Mouse (Mus musculus) C2C12 (cell line): ENCODE measurements at regions not wholly inside any gene's neighbourhood (a gene's known extent, or its start where the extent isn't known, plus 50 kb on each side); places are given as distances from the start of the nearest gene placed in this dataset.
A peak's percentile ranks its signal among the peaks of the same experiment; 100 is the strongest.

Source experiments
- H3K27me3 ChIP-seq: one replicate; pipeline ENCODE4 v1.6.1; 2011; ENCODE audit not compliant: control insufficient read depth, insufficient read depth, insufficient read length
- H3K36me3 ChIP-seq: one replicate; pipeline ENCODE4 v1.6.1; 2011; ENCODE audit not compliant: control insufficient read depth, insufficient read depth
- H3K4me3 ChIP-seq: one replicate; pipeline ENCODE4 v1.5.1; 2011; ENCODE audit warnings: mild to moderate bottlenecking, control low read depth; ENCODE audit not compliant: poor library complexity, insufficient read depth, severe bottlenecking
- H3K79me2 ChIP-seq: one replicate; pipeline ENCODE4 v1.6.1; 2011; ENCODE audit not compliant: control insufficient read depth, insufficient read depth
- H3K79me3 ChIP-seq: one replicate; pipeline ENCODE4 v1.6.1; 2011; ENCODE audit warnings: low read depth, control low read depth
- H3ac ChIP-seq: one replicate; pipeline ENCODE3; 2011; ENCODE audit warnings: low read depth; ENCODE audit not compliant: control insufficient read depth, insufficient read length
- CEBPB ChIP-seq: IDR thresholded peaks from one replicate; pipeline ENCODE4 v1.6.1; 2011; ENCODE audit warnings: low read depth, mild to moderate bottlenecking, control low read depth, moderate library complexity
- CTCF ChIP-seq: IDR thresholded peaks from one replicate; pipeline ENCODE4 v1.5.1; 2011; ENCODE audit not compliant: control insufficient read depth, insufficient read depth, insufficient read length
- FOSL1 ChIP-seq: IDR thresholded peaks from one replicate; pipeline ENCODE4 v1.8.0; 2011; ENCODE audit warnings: mild to moderate bottlenecking, low read length; ENCODE audit not compliant: poor library complexity, insufficient read depth, severe bottlenecking
- MAX ChIP-seq: IDR thresholded peaks from one replicate; pipeline ENCODE4 v1.6.1; 2011; ENCODE audit warnings: mild to moderate bottlenecking, control low read depth
- MYOD1 ChIP-seq: IDR thresholded peaks from one replicate; pipeline ENCODE4 v1.6.1; 2011; ENCODE audit warnings: low read depth; ENCODE audit not compliant: control insufficient read depth, insufficient read length
- MYOG ChIP-seq: IDR thresholded peaks from one replicate; pipeline ENCODE4 v1.6.1; 2011; ENCODE audit not compliant: control insufficient read depth, insufficient read length; ENCODE audit errors: extremely low read depth
- USF1 ChIP-seq: IDR thresholded peaks from one replicate; pipeline ENCODE4 v1.6.1; 2011; ENCODE audit warnings: low read depth, mild to moderate bottlenecking, control low read depth, moderate library complexity

DNA sequence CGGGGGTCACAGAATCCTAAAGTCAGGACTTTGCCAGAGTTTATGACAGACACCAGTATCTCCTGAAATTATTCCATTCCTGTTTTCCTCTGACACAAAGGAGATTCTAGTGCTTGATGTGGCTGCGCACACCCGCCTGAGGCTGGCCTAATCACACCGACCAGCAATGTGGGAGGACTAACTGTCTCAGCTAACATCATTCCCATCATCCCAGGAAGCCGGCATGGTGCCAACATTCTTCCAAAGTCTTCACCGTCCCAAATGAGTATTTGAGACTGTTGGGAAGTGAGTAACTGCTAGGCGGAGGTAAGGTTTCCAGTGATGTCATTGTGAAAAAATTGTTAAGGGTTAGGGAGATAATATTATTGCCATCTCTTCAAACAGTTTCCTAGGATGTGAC lies 1183.9 kb upstream of the Flrt2 start:
- Histone ChIP-seq H3K27me3 (no peaks in the 10 kb centered on the region), H3K36me3 (no peaks in the 10 kb centered on the region), H3K4me3 (no peak overlapping the region), H3K79me2 (no peaks in the 10 kb centered on the region), H3ac (no peak overlapping the region), H3K79me3 (no peaks in the 10 kb centered on the region)
- TF ChIP-seq FOSL1 (no peak), CTCF (no peak), MYOD1 (no peak), USF1 (no peak), CEBPB (no peak), MAX (no peak), MYOG (no peak)

DNA sequence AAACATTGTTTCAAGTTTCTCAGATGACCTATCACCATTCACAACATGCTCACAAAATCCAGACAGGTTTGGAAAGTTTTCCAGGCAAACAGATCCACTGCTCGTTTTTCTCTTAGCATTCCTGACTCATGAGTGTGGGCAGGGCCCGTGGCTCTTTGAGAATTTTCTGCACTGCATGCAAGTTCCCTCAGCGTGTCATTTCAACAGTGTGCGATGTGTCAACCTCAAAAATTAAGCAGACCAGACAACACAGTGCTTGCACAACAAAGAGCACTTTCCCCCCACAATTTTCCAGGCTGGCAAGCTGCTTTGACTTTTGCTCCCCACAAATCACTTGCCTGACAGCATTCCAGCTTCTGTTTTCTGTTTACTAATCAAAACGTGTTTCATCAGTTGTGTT lies 1182.2 kb upstream of the Flrt2 start:
- H3K36me3 ChIP-seq: no peaks in the 10 kb centered on the region
- H3K79me2 ChIP-seq: no peaks in the 10 kb centered on the region
- TF ChIP-seq USF1 (no peak), MYOD1 (no peak), CEBPB (peak; percentile 62), FOSL1 (no peak), MYOG (no peak), CTCF (no peak), MAX (no peak)
- H3K27me3 ChIP-seq: no peaks in the 10 kb centered on the region
- no peak overlapping the region for H3K4me3 ChIP-seq
- H3K79me3 ChIP-seq: no peaks in the 10 kb centered on the region
- no peak overlapping the region for H3ac ChIP-seq

DNA sequence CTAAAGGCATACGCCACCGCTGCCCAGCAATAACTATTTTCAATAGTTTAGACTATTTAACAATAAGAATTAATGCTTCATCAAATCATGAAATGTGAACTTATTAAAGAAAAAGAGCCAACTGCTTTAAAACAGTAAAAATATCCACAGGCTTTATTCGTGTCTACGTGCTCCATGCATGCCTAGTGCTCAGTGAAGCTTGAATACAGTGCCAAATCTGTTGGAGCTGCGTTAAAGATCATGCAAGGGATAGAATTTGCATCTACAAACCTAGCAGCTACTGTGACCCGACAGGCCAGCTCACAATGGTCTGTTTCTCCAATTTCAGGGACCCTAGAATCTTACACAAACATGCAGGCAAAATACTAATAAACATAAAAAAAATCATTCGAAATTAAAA lies 1147.3 kb upstream of the Flrt2 start:
- Histone ChIP-seq H3ac (no peak overlapping the region), H3K27me3 (no peaks in the 10 kb centered on the region), H3K79me3 (no peaks in the 10 kb centered on the region), H3K36me3 (no peaks in the 10 kb centered on the region), H3K79me2 (no peaks in the 10 kb centered on the region), H3K4me3 (no peak overlapping the region)
- no peak for TF ChIP-seq CEBPB
- TF ChIP-seq CTCF: no peak
- no peak for TF ChIP-seq MYOG
- TF ChIP-seq FOSL1: no peak
- TF ChIP-seq USF1: no peak
- TF ChIP-seq MYOD1: no peak
- no peak for TF ChIP-seq MAX

DNA sequence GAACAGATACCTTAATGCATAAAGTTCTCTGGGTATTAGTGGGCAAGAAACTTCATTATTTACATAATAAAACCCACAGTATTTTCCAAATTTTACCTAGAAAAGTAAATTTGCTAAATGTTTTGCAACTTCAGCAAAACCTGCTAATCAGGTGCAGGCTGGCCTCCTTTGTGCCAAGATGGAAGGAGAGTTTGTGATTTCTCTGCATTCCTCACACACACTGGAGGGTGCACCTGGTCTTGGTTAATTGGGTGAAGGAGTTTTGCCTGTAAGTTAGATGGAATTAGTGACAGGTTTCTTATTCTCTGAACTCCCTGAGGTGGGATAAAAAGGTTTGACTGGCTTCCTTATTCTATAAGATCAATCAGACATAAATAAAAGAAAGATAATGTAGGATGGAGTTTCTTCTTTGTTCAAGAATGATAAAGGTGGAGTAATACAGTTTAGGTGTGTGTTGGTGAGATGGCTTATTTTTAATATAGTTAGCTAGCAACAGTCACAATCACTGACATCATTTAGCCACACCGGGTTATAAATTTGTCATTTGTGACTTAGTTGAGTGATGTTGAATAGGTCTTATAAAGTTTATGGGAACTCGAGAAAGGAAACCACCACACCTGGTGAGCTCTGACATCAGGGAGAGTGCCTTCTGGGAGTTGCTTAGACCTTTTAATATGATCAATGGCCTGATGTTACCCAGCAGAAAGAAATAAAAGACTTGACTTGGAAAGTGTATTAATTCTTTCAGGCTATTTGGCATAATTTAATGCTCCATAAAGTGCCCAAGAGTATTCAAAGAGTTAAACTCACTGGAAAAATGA lies 1131.4 kb upstream of the Flrt2 start:
- TF ChIP-seq MAX (no peak), FOSL1 (no peak), MYOD1 (no peak), CTCF (no peak)
- Histone ChIP-seq H3K79me3 (no peaks in the 10 kb centered on the region), H3K79me2 (no peaks in the 10 kb centered on the region), H3K27me3 (no peaks in the 10 kb centered on the region), H3K36me3 (no peaks in the 10 kb centered on the region), H3K4me3 (no peak overlapping the region), H3ac (no peak overlapping the region)

DNA sequence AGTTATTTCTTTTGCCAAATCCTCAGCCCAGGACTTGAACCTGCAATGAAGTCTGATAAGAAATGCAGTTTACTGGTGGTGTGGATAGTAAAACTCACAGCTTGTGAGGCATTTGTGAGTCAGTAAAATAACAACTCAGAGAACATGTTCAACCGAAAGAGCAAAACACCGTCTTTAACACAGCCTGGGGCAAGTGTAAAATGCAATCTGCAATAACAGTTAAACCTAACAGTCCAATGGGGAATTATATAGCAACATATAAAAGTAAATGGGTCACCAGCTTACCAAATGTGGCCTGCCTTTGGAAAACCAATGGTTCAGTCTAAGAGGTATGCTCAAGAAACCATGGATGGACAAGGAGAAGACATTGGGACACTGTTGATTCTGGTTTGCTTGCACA lies 1117.0 kb upstream of the Flrt2 start:
- Histone ChIP-seq H3K4me3 (no peak overlapping the region), H3K36me3 (no peaks in the 10 kb centered on the region), H3K27me3 (no peaks in the 10 kb centered on the region), H3K79me2 (no peaks in the 10 kb centered on the region), H3ac (no peak overlapping the region), H3K79me3 (no peaks in the 10 kb centered on the region)
- TF ChIP-seq USF1: no peak
- no peak for TF ChIP-seq CTCF

DNA sequence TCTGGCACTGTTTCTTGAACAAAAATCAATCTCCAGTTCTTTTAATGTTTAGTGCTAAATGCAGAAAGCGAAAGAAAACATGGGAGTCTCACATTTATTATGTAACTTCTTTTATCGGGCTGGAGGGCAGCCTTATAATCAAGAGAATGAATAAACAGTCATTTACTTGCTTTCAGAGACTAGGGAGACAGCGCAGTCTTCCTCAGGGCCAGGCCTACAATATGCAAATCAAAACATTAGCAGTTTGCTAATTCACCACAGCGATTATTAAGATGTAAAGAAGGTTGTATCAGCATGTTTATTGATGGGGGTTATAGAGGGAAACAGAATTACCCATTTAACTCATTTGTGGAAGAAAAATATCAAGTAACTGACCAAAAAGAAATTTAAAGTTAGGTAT lies 1111.7 kb upstream of the Flrt2 start:
- no peaks in the 10 kb centered on the region for H3K79me2 ChIP-seq
- H3K27me3 ChIP-seq: no peaks in the 10 kb centered on the region
- no peak overlapping the region for H3K4me3 ChIP-seq
- TF ChIP-seq USF1: no peak
- no peak for TF ChIP-seq FOSL1
- TF ChIP-seq CEBPB: no peak
- TF ChIP-seq MAX: no peak
- H3K36me3 ChIP-seq: no peaks in the 10 kb centered on the region
- no peaks in the 10 kb centered on the region for H3K79me3 ChIP-seq
- H3ac ChIP-seq: no peak overlapping the region
